Mouse (Mus musculus) layer of hippocampus, adult 9-10 months (tissue): ENCODE data around the gene Hectd1.

Experiments
- DNase-seq: peaks from one replicate; pipeline ENCODE4 v3.0.0; 2022; ENCODE audit warnings: low spot score

The Hectd1 gene

DNA sequence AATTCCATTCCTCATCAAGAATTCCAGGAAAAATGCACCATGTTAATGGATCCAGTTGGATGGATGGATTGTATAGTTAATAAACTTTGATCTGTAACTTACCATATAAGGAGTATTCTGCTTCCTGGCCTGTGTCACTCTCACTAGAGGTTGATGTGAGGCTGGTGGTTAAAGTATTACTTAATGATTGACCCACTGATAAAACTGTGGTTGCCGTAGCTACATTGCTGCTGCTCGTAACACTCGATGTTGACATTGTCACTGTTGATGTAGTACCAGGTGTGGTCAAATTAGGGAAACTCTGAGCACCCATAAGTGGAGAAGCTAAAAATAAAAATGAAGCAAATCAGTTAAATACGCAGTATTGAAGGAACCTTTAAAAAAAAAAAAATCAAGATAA, 61.9 kb downstream of the Hectd1 start:
- no peak for DNase-seq

DNA sequence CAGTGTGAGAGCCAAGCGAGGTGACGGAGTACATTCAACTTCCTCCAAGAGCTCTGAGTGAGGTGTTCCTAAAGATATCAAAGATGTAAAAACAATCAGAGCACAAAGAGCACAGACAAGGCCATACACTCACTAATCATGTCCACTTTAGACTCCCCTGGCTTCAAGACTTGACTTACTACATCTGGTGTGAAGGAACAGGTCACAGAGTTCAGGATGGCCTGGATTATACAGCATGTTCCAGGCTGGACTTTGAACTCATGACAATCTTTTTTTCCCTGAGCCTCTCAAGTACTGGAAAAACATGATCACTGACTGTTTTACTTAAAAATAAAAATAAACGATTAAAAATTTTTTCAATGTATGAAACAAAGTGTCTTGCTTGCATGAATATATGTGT, 70.0 kb downstream of the Hectd1 start:
- DNase-seq, result no peak

DNA sequence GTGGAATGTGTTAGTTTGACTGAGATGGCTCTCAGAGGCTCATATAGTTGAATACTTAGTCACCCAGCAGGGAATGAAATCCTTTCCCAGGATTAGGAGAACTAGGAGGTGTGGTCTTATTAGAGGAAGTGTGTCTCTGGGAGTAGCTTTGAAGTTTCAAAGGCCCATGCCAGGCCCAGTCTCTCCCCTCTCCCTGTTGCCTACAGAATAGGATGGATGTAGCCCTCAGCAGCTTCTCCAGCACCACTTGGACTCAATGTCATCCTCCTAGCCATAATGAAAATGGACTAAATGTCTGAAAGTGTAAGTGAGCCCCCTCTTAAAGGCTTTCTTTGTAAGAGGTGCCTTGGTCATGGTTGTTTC, 72.8 kb downstream of the Hectd1 start:
- no peak for DNase-seq

DNA sequence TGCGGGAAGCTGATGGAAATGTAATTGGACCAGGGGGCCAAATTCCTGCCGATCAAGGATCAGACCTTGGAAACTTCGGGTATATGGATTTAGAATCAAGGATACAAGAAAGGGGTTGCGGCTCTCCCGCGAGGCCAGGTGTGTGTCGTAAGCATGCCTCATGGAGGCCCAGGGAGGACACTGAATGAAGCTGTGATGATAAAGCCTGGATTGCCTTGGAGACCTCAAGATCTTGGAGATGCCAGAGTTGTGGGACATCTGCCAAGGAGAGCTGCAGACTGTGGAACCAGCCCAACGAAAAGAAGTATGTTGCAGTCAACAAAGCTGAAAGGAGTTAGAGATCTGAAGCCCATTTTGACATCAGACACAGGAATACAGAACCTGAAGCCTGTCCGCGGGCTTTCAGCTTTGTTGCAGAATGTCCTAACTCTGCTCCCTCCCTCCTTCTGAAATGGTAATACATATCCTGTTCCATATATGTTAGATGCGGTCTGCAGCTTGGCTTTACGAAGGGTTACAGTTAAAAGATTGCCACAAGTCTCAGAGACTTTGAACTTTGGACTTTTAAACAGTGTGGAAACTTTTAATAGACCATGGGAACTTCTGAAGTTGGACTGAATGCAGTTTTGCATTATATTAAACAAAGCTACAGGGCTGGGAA, 73.3 kb downstream of the Hectd1 start:
- no peak for DNase-seq

DNA sequence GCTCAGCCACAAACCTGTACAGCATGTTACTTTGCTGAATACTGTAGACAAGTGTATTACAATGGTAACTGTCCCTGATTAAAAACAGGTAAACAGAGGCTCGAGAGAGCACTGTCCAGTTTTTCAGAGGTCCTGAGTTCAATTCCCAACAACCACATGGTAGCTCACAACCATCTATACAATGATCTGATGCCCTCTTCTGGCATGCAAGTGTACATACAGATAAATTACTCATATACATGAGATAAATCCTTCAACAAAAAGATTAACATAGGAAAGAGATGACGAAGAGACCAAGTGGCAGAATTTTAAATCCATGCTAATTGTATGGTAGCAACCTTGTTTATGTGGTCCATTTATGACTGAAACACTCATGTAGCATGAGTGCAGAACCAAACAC, 82.0 kb downstream of the Hectd1 start:
- no peak for DNase-seq

DNA sequence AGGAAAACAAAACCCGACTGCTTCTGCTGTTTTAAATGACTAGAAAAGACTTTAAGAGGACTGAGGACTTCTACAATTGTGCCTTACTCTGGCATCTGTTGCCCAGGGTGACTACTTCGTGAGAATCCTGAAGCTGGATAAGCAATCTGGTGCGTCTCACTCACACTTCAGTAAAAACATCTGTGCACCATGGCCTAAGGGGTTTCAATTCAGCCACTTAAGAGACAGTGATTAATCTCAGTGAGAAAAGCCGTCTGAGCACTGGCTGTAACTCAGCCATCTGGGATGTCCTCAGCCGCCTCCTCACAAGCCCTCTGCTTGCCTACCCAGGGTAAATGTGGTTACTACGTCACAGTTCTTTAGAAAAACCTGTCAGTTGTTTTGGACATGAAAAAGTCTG, 84.4 kb downstream of the Hectd1 start:
- no peak for DNase-seq

DNA sequence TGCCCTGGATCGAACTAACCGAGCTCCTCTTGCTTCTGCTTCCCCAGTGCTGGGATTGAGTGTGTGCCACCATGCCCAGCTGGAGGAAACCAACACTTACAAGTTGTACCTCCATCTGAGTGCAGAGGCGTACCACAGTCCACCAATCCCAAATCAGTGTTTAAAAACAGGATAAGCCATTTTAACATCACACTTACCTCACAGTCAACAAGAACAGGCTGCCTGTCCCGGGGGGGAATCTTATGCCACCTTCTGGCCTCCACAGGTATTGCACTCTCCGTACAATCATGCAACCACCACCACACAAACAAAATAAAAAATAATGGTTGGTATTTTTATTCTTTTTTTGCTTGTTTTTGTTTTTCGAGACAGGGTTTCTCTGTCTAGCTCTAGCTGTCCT, 87.6 kb downstream of the Hectd1 start:
- no peak for DNase-seq

DNA sequence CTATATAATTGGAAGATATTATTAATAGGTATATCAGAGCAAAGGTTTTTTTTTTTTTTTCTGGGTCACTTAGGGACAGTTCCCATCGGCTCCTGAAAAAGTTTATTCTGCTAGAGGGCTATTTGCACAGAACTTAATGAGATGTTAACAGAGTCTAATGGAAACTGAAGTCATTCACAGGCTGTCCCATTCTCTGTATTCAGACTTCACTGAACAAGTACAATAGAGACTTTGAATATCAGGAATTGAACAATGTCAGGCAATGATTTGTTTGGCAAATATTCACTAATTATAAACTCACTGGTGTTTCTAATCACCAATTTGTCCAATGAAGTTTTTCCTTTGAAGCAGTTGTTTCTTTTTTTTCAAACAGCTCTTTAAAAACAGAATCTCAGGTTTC, 92.5 kb downstream of the Hectd1 start:
- no peak for DNase-seq

DNA sequence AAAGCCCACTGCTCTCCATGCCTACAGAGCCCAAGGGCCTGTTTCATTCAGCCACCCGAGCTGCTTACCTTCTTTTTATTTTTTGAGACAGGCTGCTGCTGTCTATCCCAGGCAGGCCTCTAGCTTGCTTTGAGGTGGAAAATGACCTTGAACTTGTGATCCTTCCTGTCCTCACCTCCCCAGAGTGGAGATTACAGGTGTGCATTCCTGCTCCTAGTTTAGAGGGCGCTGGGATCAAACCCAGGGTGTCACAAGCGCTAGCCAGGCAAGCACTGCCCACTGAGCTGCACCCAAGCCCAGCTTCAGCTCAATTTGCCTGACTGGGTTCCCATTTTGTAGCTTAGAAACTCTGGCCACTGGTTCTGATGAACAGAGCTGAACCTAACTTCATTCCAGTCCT, 93.0 kb downstream of the Hectd1 start:
- no peak for DNase-seq

DNA sequence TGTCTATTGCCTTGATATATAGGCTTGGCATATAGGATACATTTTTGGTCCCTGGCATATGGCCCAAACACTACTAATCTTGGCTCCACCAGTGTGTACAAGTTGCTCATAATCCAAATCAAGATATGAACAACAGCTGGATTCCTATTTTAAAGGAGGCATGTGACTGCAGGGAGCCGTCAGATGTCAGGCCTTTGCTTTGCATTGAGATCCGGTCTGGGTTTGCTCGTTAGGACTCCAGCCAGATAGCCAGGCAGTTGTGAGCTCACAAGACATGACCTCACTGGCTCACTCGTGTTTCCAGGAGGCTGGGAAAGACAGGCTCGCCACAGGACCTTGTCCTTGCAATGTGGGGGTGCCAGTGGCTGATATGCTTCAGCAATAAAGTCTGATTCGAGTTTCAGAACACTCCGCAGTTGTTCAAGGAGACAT, 93.5 kb downstream of the Hectd1 start:
- no peak for DNase-seq

DNA sequence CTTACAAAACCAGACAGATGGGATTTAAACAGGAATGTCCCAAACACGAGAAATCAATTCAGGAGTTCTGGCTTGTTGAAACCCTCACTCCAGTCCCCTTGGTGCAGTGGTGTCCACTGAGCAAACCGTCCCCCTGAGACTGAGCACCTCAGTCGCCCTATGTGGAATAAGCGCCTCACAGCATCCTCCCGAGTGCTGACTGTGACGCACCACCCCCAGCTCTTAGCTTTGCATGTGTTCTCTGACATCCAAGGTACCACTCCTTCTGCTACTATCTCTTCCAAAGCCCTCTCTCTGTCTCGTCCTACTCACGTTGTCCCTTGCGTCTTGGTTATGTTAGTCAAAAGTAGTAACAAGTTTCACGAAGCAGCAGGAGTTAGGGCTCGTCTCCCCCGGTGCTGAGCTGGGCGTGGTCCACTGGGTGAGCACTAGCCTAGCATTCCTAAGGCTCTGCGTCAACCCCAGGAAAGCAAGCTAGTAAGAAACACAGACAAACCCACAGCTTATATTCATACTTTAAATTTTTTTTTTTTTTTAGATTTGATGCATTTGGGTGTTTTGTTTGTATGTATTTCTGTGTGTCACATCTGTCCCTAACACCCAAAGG, 94.6 kb downstream of the Hectd1 start:
- DNase-seq, result no peak

DNA sequence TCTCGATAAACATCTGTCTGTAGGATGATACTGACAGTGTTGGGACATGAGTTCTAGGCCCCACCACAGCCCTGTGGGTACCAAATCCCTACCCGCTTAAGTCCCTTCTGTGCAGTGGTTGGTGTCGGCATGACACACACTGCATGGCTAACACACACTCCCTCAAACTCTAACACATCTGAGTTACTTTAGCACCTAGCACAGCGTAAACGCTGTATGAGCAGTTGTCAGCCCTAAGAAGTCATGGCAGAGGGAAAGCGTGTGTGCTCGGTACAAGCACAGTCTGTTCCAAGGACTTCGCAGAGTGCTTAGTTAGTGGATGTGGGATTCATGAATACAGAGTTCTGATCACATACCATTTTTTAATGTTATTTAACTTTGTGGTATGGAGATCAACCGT, 99.5 kb downstream of the Hectd1 start:
- no peak for DNase-seq

DNA sequence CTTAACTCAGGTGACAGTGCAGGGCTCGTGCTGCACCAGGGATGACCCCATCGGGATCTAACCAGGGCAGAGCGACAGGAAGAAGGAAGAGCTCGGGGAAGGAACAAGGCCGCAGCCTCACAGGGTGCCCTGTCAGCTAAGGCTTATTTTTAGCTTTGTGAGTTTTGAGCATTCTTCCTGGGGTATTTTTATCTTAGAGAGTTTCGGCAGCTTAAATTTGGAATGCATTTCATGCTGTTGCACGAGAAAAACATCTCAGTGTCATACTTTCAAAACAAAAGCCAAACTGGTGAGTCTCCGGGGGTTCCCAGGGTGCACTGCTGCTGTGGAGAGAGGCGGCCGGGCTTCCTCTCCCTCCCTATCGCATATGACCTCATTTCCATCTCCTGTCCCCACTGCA, 100.3 kb downstream of the Hectd1 start:
- DNase-seq, result no peak

DNA sequence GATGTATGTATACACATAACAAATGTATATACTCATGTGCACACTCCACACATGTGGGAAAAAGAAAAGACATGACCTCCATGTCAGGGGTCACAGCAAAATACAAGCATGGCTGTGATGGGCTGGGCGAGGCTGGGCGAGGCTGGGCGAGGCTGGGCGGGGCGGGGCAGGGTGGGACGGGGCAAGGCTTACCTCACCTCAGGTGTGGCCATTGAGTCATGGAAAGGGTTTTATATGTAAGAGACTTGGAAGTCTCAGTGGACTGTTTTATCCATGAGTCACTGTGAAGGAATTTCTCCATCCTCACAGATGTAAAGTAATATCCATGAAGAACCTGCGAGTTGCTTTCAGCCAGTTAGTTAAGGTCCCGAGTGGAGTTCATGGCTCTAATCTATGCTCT, 107.5 kb downstream of the Hectd1 start:
- DNase-seq, result no peak

DNA sequence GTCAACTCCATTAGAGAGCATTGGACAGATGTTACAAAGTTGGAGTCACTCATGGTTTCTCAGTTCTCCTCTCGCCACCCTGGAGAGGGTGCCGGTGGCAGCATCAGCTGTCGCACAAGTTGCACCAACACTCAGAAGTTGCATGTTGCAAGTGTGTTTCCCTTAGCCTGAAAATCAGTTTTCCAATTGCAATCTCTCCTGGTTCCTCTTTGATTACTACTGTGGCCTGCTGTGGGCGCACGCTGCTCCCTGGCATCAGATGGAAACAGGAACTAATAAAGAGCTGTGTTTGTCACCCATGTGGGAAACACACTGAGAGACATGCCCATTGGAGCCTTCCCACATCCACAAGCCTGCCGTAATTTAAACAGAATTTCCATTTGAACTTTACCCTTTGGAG, 110.7 kb downstream of the Hectd1 start:
- no peak for DNase-seq

DNA sequence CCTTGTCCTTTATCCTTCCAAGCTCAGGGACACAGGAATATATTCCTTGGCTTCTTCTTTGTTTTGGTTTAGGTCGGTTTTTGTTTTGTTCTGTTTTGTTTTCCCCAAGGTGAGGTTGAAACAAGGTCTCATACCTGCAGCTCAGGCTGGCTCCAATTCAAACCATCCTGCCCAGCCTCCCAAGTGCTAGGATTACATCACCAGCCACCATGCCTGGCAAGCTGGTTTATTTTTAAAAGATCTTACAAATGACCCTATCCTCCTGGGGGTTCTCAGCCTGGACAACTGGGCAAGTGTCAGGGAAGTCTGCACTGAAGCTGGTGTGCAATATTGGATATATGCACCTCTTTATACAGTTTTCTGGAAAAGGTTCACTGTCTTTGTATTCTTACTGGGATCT, 116.7 kb downstream of the Hectd1 start:
- no peak for DNase-seq

DNA sequence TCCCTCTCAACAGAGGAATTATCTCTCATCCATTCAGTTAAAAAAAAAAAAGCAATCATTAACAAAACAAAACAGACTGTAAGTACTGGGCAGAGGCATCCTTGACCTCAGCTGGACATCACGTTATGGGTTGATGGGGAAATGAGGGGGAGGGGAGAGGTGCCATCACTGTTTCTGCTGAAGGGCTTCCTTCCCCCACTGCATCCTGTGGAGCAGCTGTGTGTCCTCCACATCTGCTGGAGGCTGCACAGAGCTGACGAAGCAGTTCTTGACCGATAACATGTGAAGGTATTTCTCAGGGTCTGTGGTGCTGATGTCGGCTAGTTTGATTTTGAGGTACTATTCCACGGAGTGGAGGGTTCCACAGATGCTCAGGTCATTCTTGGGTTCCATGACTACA, 119.2 kb downstream of the Hectd1 start:
- DNase-seq, result no peak

DNA sequence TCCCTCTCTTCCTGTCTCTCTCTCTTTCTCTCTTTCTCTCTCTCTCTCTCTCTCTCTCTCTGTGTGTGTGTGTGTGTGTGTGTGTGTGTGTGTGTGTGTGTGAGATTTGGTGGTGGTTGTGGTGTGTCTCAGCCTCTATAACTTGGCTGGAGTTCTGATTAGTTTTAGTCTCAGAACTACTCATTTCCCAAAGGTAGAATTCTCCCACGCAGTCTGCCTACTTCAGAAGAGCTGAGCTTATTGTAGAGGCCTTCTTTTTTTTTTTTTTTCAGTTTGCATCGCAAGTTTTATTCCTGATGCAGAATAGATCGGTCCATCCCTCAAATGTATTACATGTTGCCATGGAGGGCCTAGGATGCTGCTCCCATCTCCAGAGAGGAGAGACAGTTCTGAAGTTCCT, 119.6 kb downstream of the Hectd1 start:
- DNase-seq, result no peak

DNA sequence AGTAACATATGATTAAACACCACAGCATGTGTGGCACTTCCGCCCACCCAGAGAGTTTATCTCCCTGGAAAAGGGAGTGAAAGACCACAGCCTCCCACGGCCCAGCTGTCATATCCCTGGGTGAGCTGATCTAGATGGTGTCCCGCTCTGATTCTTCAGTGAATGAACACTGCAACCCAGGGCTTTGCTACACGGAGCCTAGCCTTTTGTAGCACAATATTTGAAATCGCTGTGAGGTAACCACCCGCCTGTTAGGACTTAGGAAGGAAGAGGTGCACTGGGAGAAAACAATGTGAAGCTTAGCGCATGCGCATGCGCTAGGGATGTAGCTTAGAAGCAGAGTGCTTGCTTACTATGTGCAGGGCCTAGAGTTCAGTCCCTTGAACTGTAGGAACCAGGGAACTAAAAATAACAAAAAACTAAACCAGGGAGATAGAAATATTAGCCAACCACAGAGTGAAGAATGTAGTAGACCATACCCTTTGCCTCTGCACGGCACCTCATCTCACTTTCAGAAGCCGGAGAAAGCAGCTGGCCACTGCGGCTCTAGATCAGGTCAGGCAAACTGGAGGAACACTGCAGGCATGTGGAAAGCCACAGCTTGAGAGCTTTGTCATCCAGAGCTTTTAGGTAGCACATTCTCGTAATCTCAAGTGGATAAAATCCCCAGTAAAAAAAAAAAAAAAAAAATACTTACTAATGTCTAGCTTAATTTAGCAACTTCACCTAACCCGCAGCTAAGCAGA, 120.2 kb downstream of the Hectd1 start:
- peak; percentile 74 for DNase-seq

DNA sequence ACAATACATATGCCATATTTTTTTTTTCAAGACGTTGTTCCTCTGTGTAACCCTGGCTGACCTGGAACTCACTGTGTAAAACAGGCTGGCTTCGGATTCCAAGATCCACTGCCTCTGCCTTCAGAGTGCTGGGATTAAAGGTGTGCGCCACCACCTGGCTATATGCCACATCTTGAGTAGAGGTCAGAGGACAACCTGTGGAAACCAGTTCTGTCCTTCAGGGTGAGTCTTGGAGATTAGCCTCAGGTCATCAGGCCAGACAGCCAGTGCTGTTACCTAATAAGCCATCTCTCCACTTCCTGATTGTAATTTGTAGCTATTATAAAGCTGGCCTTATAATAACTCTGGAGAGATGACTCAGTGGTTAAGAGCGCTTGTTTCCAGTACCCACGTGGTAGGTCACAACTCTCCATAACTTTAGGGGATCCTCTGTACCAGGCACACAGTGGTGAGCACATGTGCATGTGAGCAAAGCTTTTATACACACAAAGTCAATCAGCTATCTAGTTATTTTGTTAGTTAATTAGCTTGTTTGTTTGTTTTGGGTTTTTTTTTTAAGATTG, 122.6 kb downstream of the Hectd1 start:
- no peak for DNase-seq

DNA sequence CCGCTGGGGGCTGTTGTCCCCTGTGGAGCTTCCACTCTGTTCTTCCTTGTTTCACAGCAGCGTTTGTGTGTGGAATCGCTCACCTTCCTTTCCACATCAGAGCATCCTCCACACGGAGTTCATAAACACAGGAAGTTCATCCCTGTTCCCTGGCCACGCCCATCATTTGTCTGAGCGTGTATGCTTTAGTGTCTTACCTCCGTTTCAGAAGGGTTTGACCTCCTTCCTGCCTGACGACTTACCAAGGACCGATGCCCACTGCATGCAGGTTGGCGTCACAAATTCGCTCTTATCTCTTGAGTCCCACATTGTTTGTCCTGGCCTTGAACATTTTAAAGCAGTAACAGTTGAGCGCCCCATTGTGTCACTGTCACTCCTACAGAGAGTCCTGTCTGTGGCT, 123.6 kb downstream of the Hectd1 start:
- no peak for DNase-seq

DNA sequence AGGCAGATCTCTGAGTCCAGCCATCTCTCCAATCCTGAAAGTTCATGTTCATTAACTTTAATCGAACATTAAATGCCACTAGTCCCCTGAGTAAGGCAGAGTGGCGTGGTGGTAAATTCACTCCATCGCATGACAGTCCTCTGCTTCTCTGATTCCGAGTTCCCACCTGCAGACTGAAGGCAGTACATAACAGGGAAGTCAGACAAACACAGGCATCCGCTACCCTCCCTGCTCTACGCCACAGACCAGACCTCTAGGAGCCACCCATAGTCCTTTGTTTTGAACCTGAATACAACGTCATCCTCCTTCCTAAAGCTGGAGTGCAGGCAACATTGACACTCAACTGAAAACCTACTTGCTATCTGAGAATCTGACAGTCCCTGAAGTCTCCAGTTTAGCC, 124.8 kb downstream of the Hectd1 start:
- DNase-seq, result no peak

DNA sequence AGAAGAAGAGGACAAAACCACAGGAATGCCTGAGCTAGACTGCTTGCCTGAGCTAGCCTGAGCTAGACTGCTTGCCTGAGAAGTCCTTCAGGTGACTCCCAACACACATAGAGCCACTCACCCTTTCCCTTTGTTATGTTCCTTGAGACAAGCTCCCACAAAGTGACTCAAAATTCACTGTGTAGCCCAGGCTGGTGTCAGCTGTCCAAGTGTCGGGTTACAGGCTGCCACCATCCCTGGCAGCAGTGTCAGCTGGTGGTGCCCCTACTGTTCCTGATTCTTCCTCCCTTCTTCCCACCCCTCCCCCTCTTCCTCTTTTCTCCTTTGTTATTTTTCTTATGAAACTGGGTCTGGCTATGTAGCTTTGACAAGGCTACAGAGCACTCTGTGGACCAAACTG, 125.5 kb downstream of the Hectd1 start:
- DNase-seq, result no peak
